Mouse (Mus musculus) forebrain, embryonic 13.5 days (tissue): ENCODE measurements at regions not wholly inside any gene's neighbourhood (a gene's known extent, or its start where the extent isn't known, plus 50 kb on each side); places are given as distances from the start of the nearest gene placed in this dataset.

Experiments used
- ATAC-seq: fragments of 200-750 bp; cut with Nextera tagmentation; 2 replicates; pipeline ENCODE4 v1.8.0; 2017
- H3K27ac ChIP-seq: fragments of 300-500 bp; sonication (generic); 2 replicates; pipeline ENCODE4 v1.5.1; 2015; ENCODE audit warnings: inconsistent platforms, mild to moderate bottlenecking, moderate library complexity
- H3K27me3 ChIP-seq: fragments of 300-500 bp; sonication (generic); 2 replicates; pipeline ENCODE4 v1.6.1; 2015; ENCODE audit warnings: mild to moderate bottlenecking, inconsistent platforms
- H3K36me3 ChIP-seq: fragments of 300-500 bp; sonication (generic); 2 replicates; pipeline ENCODE4 v1.6.1; 2015; ENCODE audit warnings: mild to moderate bottlenecking, inconsistent platforms; ENCODE audit not compliant: poor library complexity, severe bottlenecking
- H3K4me1 ChIP-seq: fragments of 300-500 bp; sonication (generic); 2 replicates; pipeline ENCODE4 v1.6.1; 2015; ENCODE audit warnings: inconsistent platforms
- H3K4me2 ChIP-seq: fragments of 300-500 bp; sonication (generic); 2 replicates; pipeline ENCODE4 v1.6.1; 2015; ENCODE audit warnings: inconsistent platforms, mild to moderate bottlenecking, moderate library complexity
- H3K4me3 ChIP-seq: fragments of 300-500 bp; sonication (generic); 2 replicates; pipeline ENCODE4 v1.5.1; 2015; ENCODE audit warnings: mild to moderate bottlenecking, inconsistent platforms
- H3K9ac ChIP-seq: fragments of 300-500 bp; sonication (generic); 2 replicates; pipeline ENCODE4 v1.6.1; 2015; ENCODE audit warnings: mild to moderate bottlenecking, inconsistent platforms
- H3K9me3 ChIP-seq: fragments of 300-500 bp; sonication (generic); replicated peaks from 2 replicates; pipeline ENCODE4 v1.6.1; 2016; ENCODE audit warnings: inconsistent platforms
- WGBS: fragments of 180-500 bp; shearing (Covaris S2); methylation state at CpG from one replicate; pipeline ENCODE4 v1.1.7; 2015; 5-methylcytosine and 5-hydroxymethylcytosine counted together

GRCm38 (mm10) chr2:122863343-122863970 lies 98.4 kb downstream of the Sqor start:
- Histone ChIP-seq H3K9ac (no peak overlapping the region), H3K9me3 (no peaks in the 10 kb centered on the region), H3K4me1 (no peaks in the 10 kb centered on the region), H3K36me3 (no peaks in the 10 kb centered on the region), H3K4me2 (no peak overlapping the region), H3K27ac (no peak overlapping the region), H3K4me3 (no peak overlapping the region), H3K27me3 (no peaks in the 10 kb centered on the region)
- 76% methylated on average over 15 of the region's 15 CpGs for WGBS
- ATAC-seq = no peak

GRCm38 (mm10) chr2:122863971-122864348 lies 98.9 kb downstream of the Sqor start:
- no peak for ATAC-seq
- 71% methylated on average over 1 of the region's 1 CpGs for WGBS
- no peaks in the 10 kb centered on the region for H3K36me3 ChIP-seq
- no peaks in the 10 kb centered on the region for H3K4me1 ChIP-seq
- H3K27me3 ChIP-seq = no peaks in the 10 kb centered on the region
- no peak overlapping the region for H3K9ac ChIP-seq
- no peaks in the 10 kb centered on the region for H3K9me3 ChIP-seq
- H3K27ac ChIP-seq = no peak overlapping the region
- no peak overlapping the region for H3K4me2 ChIP-seq
- H3K4me3 ChIP-seq = no peak overlapping the region

DNA sequence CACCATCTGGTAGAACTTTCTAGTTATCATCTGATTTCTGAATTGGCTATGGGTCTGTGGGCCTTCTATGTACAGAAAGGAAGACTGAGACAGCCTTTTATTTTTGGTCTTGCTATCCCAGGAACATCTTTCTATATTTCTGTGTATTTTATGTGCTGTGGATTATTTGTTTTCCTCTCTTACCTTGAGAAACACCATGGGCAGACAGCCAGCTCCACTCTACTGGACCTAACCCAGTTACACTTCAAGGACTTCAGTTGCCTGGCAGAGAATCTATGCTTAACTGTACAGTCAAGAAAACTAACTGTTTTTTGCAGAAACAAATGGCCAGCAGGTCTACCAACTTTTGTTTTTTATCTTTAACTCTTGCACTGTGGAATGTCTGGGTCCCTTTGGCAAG lies 122.1 kb downstream of the Sqor start:
- H3K4me1 ChIP-seq = no peaks in the 10 kb centered on the region
- no peaks in the 10 kb centered on the region for H3K27me3 ChIP-seq
- H3K27ac ChIP-seq = no peak overlapping the region
- H3K9ac ChIP-seq = no peak overlapping the region
- no peak overlapping the region for H3K4me2 ChIP-seq
- H3K36me3 ChIP-seq = no peaks in the 10 kb centered on the region
- ATAC-seq = no peak
- H3K4me3 ChIP-seq = no peak overlapping the region
- H3K9me3 ChIP-seq = peaks cover 13% of the 10 kb centered on the region

DNA sequence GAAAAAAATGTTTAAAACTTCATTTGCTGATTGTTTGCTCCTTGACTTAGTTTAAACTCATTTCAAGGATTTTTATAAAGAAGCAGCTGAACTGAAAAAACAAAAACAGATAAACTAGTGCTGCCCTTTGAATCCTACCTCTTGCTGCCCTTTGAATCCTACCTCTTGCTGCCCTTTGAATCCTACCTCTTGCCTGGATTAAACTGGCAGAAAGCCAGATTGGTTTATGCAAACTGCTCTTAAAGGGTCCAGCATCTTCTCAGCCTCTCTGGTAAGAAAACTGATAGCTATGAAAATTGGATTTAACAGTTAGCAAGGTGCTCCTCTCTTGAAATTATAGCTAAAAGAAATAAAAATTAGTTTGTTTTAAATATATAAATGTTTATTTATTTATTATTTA lies 122.5 kb downstream of the Sqor start:
- Histone ChIP-seq H3K4me3 (no peak overlapping the region), H3K9ac (no peak overlapping the region), H3K4me2 (no peak overlapping the region), H3K36me3 (no peaks in the 10 kb centered on the region), H3K27ac (no peak overlapping the region), H3K4me1 (no peaks in the 10 kb centered on the region), H3K9me3 (peaks cover 13% of the 10 kb centered on the region), H3K27me3 (no peaks in the 10 kb centered on the region)
- no peak for ATAC-seq

- Histone ChIP-seq H3K36me3 (no peaks in the 10 kb centered on the region), H3K27me3 (no peaks in the 10 kb centered on the region), H3K4me2 (no peak overlapping the region; the same call in 1 of the 2 replicates), H3K27ac (no peak overlapping the region; the same call in 1 of the 2 replicates), H3K9ac (no peak overlapping the region), H3K4me3 (no peak overlapping the region), H3K4me1 (peaks cover 14% of the 10 kb centered on the region), H3K9me3 (no peaks in the 10 kb centered on the region)
- peak; percentile 58; the same call in 1 of the 2 replicates for ATAC-seq
- WGBS = 7% methylated on average over 11 of the region's 11 CpGs
These were observed 140.4 kb downstream of the Sqor start for GRCm38 (mm10) chr2:122905129-122906072.

GRCm38 (mm10) chr2:122916772-122917171 lies 151.7 kb downstream of the Sqor start:
- Histone ChIP-seq H3K4me1 (no peaks in the 10 kb centered on the region), H3K9ac (no peak overlapping the region), H3K4me2 (no peak overlapping the region), H3K36me3 (no peaks in the 10 kb centered on the region), H3K27me3 (no peaks in the 10 kb centered on the region), H3K9me3 (no peaks in the 10 kb centered on the region), H3K4me3 (no peak overlapping the region), H3K27ac (no peak overlapping the region)
- whole genome bisulfite sequencing = 93% methylated on average over 1 of the region's 1 CpGs
- no peak for ATAC-seq

GRCm38 (mm10) chr2:122937922-122938321 lies 172.9 kb downstream of the Sqor start:
- no peak overlapping the region for H3K27ac ChIP-seq
- no peaks in the 10 kb centered on the region for H3K4me1 ChIP-seq
- H3K9me3 ChIP-seq = no peaks in the 10 kb centered on the region
- no peaks in the 10 kb centered on the region for H3K36me3 ChIP-seq
- no peak overlapping the region for H3K4me3 ChIP-seq
- no peak overlapping the region for H3K4me2 ChIP-seq
- WGBS = 45% methylated on average over 4 of the region's 4 CpGs
- H3K27me3 ChIP-seq = no peaks in the 10 kb centered on the region
- 0 out of 2 replicates have a peak, but pooled peaks have one; percentile 51 for ATAC-seq
- H3K9ac ChIP-seq = no peak overlapping the region

DNA sequence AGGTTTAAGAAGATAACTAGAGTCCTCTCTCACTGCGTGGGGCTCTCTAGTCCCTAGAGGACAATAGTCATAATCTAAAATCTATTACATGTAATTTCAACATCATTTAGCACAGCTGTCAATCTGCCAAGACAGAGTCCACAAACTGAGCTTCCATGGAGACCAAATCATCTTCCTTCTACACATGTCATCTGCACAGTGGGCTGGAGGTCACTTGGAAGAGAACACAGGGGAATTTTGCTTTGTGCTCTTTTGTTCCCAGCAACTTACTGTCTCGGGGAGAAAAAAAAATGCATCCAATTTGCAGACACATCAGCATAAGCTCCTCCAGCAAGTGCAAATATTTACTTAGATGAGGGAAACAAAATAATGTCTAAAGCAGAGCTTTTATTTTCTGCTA lies 179.8 kb downstream of the Sqor start:
- no peaks in the 10 kb centered on the region for H3K36me3 ChIP-seq
- WGBS = 44% methylated on average over 2 of the region's 2 CpGs
- no peaks in the 10 kb centered on the region for H3K9me3 ChIP-seq
- H3K4me2 ChIP-seq = no peak overlapping the region
- no peak overlapping the region for H3K4me3 ChIP-seq
- no peak overlapping the region for H3K9ac ChIP-seq
- H3K4me1 ChIP-seq = no peaks in the 10 kb centered on the region
- no peaks in the 10 kb centered on the region for H3K27me3 ChIP-seq
- ATAC-seq = no peak
- H3K27ac ChIP-seq = no peak overlapping the region

- WGBS = 87% methylated on average over 3 of the region's 3 CpGs
- H3K36me3 ChIP-seq = no peaks in the 10 kb centered on the region
- no peak overlapping the region for H3K4me2 ChIP-seq
- H3K27me3 ChIP-seq = no peaks in the 10 kb centered on the region
- no peak for ATAC-seq
- H3K4me3 ChIP-seq = no peak overlapping the region
- H3K9me3 ChIP-seq = no peaks in the 10 kb centered on the region
- H3K9ac ChIP-seq = no peak overlapping the region
- no peaks in the 10 kb centered on the region for H3K4me1 ChIP-seq
- no peak overlapping the region for H3K27ac ChIP-seq
These were observed 180.9 kb downstream of the Sqor start for GRCm38 (mm10) chr2:122945891-122946290.

DNA sequence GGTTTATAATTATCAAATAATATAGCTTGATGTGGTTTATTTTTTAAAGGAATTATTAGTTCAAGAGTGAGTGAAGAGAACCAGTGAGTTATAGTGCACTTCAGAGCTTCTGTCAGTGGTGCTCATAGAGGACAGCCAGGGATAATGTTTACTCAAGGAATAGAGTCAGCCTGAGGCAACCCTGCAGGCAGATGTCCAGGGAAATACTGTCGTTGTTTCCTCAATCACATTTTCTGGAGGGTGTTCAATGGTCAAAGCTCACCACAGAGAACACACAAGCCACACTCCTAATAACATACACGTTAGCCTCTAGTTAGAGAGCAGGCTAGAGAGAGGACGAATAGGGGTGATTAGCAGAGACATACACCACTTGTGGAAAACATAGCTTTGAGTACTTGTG lies 184.0 kb downstream of the Sqor start:
- H3K36me3 ChIP-seq = no peaks in the 10 kb centered on the region
- H3K4me3 ChIP-seq = no peak overlapping the region
- H3K27ac ChIP-seq = no peak overlapping the region
- 87% methylated on average over 3 of the region's 3 CpGs for WGBS
- H3K9me3 ChIP-seq = no peaks in the 10 kb centered on the region
- H3K4me2 ChIP-seq = no peak overlapping the region
- H3K27me3 ChIP-seq = no peaks in the 10 kb centered on the region
- H3K4me1 ChIP-seq = no peaks in the 10 kb centered on the region
- no peak for ATAC-seq
- H3K9ac ChIP-seq = no peak overlapping the region

DNA sequence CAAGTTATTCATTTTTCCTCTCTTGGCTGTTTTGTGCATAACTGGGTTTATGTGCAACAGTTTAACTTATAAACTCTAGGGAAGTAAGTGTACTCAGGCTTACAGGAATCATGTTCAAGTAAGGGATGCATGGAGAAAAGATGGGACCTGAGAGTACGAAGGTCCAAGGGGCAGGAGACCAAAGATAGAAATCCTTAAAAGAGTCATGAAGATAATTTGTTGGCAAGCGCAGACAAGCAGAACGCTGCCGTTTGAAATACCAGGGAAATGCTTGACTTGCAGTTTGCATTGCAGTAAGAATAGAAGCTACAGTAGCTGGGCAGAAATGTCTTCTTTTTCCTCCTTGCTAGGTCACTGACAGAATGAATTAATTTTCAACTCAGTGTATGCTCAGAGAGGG lies 196.7 kb downstream of the Sqor start:
- H3K27ac ChIP-seq = no peak overlapping the region
- no peak overlapping the region for H3K4me3 ChIP-seq
- no peaks in the 10 kb centered on the region for H3K27me3 ChIP-seq
- H3K36me3 ChIP-seq = no peaks in the 10 kb centered on the region
- H3K9ac ChIP-seq = no peak overlapping the region
- no peaks in the 10 kb centered on the region for H3K4me1 ChIP-seq
- no peak overlapping the region for H3K4me2 ChIP-seq
- 89% methylated on average over 4 of the region's 4 CpGs for WGBS
- H3K9me3 ChIP-seq = no peaks in the 10 kb centered on the region
- no peak for ATAC-seq

DNA sequence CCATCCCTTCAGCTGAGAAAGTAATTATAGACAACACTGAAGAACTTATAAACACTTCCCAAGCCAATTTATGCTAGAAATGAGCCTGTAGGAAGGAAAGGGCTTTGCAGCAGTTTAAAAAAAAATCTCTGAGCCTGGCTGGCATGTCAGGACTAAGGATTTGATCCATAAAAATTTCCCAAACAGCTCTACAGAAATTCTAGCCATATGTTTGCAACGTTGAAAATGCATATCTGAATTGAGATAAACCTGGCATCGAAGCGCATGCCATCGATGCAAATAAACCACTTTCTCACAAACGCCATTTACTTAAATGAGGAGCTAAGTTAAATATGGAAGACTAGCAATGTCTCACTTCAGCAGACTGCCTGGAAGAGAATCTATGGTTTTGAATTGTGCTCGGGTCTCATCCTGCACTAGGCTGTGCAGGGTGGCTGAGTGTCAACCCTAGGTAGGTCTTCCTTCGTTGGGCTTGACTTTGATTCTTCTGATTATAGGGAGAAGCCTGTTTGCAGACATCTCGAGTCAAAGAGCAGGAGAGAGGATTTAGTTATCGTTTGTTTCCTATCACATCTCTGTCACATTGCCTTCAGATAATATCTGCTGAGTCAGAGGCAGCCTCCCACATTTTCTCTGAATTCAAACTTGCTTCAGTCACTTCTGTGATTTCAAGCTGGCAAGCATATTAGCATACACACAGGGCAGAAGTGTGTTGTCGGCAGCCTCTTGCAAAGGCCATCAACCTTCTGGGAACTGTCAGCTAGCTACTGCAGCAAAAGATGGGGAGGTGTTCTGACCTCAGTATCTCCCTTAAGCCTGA lies 204.0 kb downstream of the Sqor start:
- WGBS = 90% methylated on average over 10 of the region's 10 CpGs
- Histone ChIP-seq H3K27me3 (no peaks in the 10 kb centered on the region), H3K4me3 (no peak overlapping the region), H3K9ac (no peak overlapping the region), H3K4me2 (no peak overlapping the region), H3K4me1 (no peaks in the 10 kb centered on the region), H3K36me3 (no peaks in the 10 kb centered on the region), H3K9me3 (no peaks in the 10 kb centered on the region), H3K27ac (no peak overlapping the region)
- ATAC-seq = peak; percentile 66; the same call in 1 of the 2 replicates
